Mouse (Mus musculus): Measurements from ENCODE around the gene Recql. TPM values are rescaled to one million over a fixed set of nuclear protein-coding genes. Genes with fewer than 3 reads are reported as not detected.

Gene Recql
- polyA plus RNA-seq, 1 experiment from 2014 or later, result 12.4 TPM

GRCm38 (mm10) chr6:142314285-142314684 lies 72.6 kb downstream of the Recql start:
- H3K9ac ChIP-seq (replicated peaks; ENCODE audit: low read depth), result no peak overlapping the region
- H3K27me3 ChIP-seq (replicated peaks; ENCODE audit: insufficient read depth, low read length), result no peaks in the 10 kb centered on the region
- H3K27ac ChIP-seq (ENCODE audit: low read length), result no peak overlapping the region
- no peaks in the 10 kb centered on the region for H3K9me3 ChIP-seq (ENCODE audit: low read length)
- TF ChIP-seq CTCF (IDR thresholded peaks at IDR 0.05), result no peak
- TF ChIP-seq EP300 (IDR thresholded peaks at IDR 0.05), result no peak
- H3K4me3 ChIP-seq (ENCODE audit: low read depth, low read length), result no peak overlapping the region
- DNase-seq (ENCODE audit: low spot score) (no peak), ATAC-seq (no peak)
- no peaks in the 10 kb centered on the region for H3K36me3 ChIP-seq (ENCODE audit: insufficient read depth, low read length)
- WGBS, result 68% methylated on average over 5 of the region's 5 CpGs
- no peak overlapping the region for H3K4me2 ChIP-seq (replicated peaks; ENCODE audit: low read depth, low read length)
- no peaks in the 10 kb centered on the region for H3K4me1 ChIP-seq (ENCODE audit: insufficient read depth, low read depth, low read length)

- Histone ChIP-seq H3K9me3 (ENCODE audit: low read length) (no peaks in the 10 kb centered on the region), H3K4me3 (ENCODE audit: low read depth, low read length) (no peak overlapping the region), H3K4me2 (replicated peaks; ENCODE audit: low read depth, low read length) (no peak overlapping the region), H3K36me3 (ENCODE audit: insufficient read depth, low read length) (no peaks in the 10 kb centered on the region), H3K9ac (replicated peaks; ENCODE audit: low read depth) (no peak overlapping the region), H3K27me3 (replicated peaks; ENCODE audit: insufficient read depth, low read length) (no peaks in the 10 kb centered on the region), H3K4me1 (ENCODE audit: insufficient read depth, low read depth, low read length) (no peaks in the 10 kb centered on the region), H3K27ac (ENCODE audit: low read length) (no peak overlapping the region)
- no peak for DNase-seq (ENCODE audit: low spot score)
- no peak for ATAC-seq
- TF ChIP-seq EP300 (IDR thresholded peaks at IDR 0.05) (no peak), CTCF (IDR thresholded peaks at IDR 0.05) (no peak)
These were observed 81.8 kb downstream of the Recql start for GRCm38 (mm10) chr6:142305076-142305475.

Other genes starting within 250 kb of the Recql start
- not detected in 2 replicates for gene Slco1a6, start 178.6 kb downstream of the Recql start, polyA plus RNA-seq (2015; fragmentation: Nextera tagmentation; extraction: Ambion mirVana)
- 0.19 and 0.48 TPM in 2 replicates for gene Iapp, start 88.7 kb downstream of the Recql start, polyA plus RNA-seq (2015; fragmentation: Nextera tagmentation; extraction: Ambion mirVana)
- gene Slco1a5, start 64.1 kb downstream of the Recql start, polyA plus RNA-seq (2015; fragmentation: Nextera tagmentation; extraction: Ambion mirVana), result 0.26 and 0.39 TPM in 2 replicates
- 16.1 and 18.0 TPM in 2 replicates for gene Pyroxd1, start 41.4 kb downstream of the Recql start, polyA plus RNA-seq (2015; fragmentation: Nextera tagmentation; extraction: Ambion mirVana)
- 49.1 and 56.6 TPM in 2 replicates for gene Golt1b, start 134 bp upstream of the Recql start, polyA plus RNA-seq (2015; fragmentation: Nextera tagmentation; extraction: Ambion mirVana)
- 0.38 and 0.43 TPM in 2 replicates for gene Spx, start 26.4 kb upstream of the Recql start, polyA plus RNA-seq (2015; fragmentation: Nextera tagmentation; extraction: Ambion mirVana)
- not detected in 2 replicates for gene Gys2, start 86.0 kb upstream of the Recql start, polyA plus RNA-seq (2015; fragmentation: Nextera tagmentation; extraction: Ambion mirVana)
- gene Ldhb, start 120.9 kb upstream of the Recql start, polyA plus RNA-seq (2015; fragmentation: Nextera tagmentation; extraction: Ambion mirVana), result 182 and 184 TPM in 2 replicates
- 17.7 and 21.5 TPM in 2 replicates for gene Kcnj8, start 184.5 kb upstream of the Recql start, polyA plus RNA-seq (2015; fragmentation: Nextera tagmentation; extraction: Ambion mirVana)